Mouse (Mus musculus) kidney, adult 8-10 months (tissue): ENCODE data around the gene Snrpf.
"Not testable (repeated sequence)": the region's sequence is repeated elsewhere in the genome, so short reads cannot be mapped to it uniquely, and the experiment has no call there.

Experiments
- DNase-seq, 2 experiments: peaks; one replicate each; pipeline ENCODE4 v3.0.0; 2022

Snrpf gene

DNA sequence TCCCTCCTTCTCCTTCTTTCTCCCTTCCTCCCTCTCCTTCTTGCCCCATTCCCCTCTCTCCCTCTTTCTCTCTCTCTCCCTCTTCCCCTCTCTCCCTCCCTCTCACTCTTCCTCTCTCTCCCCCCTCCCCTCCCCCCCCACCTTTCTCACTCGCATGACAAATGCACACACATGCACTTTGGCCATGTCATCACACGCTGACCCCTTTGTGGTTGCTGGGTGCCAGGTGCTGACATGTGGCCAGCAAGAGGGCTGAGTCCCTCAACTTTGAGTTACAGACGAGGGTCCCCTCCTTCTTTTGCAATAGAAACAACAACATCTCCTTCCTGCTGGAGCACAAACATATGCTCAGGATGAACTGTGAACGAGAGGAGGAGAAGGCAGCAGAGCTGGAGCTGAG lies 14.5 kb downstream of the Snrpf start:
- DNase-seq = no peak

DNA sequence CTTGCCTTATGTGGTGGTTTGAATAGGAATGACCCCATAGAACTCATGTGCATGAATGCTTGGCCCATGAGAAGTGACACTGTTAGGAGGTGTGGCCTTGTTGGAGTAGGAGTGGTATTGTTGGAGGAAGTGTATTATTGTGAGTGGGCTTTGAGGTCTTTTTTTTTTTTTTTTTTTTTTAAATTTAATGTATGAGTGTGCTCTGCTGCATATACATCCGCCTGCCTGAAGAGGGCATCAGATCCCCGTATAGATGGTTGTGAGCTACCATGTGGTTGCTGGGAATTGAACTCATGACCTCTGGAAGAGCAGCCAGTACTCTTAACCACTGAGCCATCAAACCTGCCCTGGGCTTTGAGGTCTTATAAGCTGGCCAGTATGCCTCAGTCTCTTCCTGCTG lies 17.3 kb downstream of the Snrpf start:
- no peak for DNase-seq

DNA sequence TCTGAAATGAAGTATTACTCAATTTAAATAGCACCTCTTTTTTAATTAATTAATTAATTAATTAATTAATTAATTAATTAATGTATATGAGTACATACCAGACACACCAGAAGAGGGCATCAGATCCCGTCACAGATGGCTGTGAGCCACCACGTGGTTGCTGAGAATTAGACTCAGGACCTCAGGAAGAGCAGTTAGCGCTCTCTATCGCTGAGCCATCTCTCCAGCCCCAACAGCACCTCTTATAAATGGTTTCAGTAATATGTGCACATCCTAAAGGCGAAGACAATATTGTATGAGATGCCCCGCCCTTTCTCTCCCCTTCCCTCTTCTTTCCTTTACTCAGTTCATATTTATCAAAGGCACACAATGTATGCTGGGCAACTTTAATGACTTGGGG lies 20.8 kb downstream of the Snrpf start:
- no peak for DNase-seq

DNA sequence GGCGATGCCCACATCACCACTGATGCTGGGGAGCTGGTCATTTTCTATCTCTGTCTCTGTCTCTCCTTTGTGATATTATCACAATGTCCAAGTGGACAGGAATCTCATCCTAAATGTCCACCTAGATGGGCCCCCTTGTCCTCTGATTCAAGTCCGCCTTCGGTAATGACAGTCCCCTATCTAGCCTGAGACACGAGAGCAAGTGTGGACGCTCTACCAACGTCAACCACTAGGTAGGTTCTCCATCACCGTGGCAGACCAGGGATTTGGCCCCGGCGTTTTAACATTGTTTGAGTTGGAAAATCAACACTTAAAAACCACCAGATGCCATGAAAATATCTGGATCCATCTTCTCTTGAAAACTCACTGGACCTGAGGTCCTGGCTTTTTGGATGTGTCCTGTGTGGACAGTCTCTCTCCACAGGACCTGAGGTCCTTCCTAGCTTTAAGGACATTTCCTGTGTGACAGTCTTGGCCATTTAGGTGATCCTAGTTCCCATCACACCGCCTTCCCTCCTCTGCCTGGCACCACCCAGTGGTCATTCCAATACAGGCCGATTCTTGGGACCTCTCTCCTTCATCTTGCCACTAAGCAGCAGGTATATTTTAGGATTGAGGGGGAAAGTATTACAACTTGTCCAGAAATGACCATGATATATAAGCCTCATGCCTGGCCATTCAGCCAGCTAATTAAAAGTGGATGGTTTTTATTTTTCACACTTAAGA lies 21.5 kb downstream of the Snrpf start:
- no peak for DNase-seq

DNA sequence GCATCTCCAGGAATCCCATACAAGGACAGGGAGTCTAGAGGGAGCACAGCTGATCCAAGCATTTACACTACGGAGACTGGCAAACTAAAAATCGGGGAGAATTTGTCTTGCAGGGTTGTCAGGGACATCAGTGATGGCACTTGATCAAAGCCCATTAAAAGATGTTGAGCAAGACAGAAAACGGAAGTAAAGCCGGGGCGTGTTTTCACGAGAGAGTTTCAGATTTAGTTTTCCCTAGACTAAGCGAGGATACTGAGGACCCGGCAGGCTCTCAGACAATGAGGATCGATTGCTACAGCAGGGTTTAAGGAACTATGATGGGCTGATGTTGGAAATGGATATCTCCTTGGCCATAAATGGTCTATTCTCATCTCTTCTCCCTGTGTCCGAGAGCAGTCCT lies 22.4 kb downstream of the Snrpf start:
- no peak for DNase-seq

DNA sequence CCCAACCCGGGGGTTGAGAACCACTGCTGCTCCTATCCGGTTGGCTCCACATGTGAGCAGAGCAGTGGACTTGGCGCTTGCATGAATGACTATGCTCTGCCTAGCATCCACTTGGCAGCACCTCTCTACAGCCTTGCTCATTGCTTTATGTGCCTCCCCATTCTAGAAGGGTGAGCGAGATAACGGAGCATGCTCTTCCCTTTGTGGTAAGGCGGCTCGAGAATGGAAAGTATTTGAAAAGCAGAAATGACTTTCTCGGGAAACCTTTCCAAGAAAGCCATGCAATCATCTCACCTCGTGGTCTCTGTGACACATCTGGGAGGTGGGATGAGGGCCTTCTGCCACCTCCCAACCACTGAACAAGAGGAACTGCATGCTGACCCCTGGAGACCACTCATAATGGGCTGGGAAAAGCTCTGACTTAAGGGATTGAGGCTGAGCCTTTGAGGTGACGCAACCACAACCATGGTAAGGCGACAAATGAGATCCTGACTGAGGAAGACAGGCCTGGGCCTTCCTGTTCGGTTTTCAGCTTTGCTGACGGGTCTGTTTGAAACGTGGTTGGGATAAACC lies 24.9 kb downstream of the Snrpf start:
- no peak for DNase-seq

DNA sequence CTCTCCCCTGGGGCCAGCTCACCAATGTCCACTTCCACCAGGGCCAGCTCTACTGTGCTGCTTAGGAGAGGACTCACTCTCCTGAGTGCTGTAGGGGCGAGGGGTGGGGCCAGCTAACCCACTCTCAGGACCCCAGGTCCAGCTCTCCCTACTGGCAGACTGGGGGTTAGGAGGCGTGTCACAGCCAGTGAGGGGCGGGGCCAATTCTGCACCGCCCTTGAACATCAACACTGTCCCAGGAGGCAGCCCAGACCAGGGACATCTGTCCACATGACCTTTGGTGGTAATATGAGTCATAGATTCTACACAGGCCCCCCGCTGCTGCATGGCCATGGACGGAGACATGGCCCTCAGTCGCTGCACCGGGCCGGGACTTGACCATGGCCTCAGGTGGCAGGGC lies 29.7 kb downstream of the Snrpf start:
- no peak for DNase-seq

DNA sequence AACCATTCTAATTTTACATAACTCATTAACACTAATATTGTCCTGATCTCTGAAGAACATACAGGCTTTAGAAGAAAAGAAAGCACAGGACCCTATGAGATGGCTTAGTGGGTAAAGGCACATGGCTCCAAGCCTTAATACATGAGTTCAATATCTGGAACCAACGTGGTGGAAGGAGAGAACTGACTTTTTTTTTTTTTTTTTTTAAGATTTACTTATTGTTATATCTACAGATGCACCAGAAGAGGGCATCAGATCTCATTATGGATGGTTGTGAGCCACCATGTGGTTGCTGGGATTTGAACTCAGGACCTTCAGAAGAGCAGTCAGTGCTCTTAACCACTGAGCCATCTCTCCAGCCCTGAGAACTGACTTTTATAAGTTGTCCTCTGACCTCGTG lies 31.5 kb downstream of the Snrpf start:
- DNase-seq = not testable (repeated sequence)

DNA sequence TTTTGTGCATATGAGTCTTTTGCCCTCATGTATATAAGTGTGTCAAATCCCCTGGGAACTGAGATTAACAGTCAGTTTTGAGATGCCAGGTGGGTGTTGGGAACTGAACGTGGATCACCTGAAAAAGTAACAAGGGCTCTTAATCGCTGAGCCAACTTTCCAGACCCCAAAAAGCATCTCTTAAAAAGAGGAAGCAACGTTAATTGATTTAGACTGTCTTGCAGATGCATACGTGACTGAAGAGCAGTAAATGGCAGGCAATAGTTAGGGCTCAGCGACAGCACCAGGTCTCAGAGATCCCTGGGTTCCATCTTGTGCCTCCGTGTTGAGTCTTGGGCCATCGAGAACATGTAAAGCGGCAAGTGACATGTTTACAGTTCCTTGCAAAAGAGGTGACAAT lies 36.9 kb downstream of the Snrpf start:
- DNase-seq = no peak

DNA sequence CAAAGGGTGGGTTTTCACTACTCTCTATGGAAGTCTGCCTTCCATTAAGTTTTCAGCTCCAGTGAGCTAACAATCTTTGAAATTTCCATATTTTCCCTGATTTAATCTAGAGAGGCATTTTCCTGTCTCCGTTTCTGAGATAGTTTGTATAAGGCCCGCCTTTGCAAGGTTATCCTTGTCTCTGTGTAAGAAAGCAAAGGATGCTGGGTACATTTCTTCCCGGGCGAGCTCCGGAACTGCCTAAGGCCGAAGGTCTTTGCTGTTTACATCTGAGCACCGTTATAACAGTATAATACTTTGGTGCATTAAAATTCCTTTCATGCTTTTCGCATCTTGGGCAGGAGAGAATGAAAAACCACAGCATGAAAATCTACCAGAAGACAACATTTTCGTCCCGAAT lies 39.7 kb downstream of the Snrpf start:
- DNase-seq = no peak

DNA sequence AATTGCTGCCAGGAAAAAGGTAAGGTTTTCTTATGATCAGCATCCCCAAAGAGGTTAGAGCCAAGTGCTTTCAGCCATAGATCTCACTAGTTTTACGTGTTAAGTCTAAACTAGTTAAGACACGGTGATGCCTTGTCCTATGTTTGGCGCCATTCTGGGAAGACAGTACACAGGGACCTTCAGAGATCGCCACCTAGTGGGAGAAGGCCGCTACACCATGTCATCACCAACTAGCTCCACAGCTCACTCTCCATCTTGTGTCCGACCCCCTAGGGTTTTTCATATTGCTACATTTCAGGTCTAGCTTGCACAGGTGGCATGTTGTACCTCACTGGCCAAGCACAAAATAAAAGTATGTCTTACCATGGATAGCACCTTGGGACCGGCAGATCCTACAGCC lies 40.5 kb downstream of the Snrpf start:
- peak; percentile 42 to 82 for DNase-seq

DNA sequence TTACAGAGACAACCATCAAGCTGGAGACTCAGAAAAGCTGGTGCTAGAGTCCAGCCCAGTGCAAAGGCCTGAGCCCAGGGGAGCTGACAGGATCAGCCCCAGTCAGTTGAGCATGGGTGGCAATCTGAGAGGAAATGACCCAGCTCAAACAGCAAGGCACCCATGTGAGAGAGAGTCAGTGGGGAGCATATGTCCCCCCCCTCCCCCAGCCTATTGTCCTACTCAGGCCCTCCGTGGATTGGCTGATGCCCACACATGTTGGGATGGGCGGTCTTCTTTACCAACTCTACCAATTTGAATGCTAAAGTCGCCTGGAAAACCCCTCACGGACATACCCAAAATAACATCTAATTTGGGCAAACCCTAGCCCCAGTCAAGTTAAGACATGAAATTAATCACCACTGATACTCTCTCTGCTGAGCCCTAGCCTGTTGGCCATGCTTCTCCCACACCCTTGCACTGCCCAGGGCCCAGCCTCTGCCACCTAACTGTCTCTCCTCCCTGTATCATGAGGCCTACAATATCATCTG lies 41.7 kb downstream of the Snrpf start:
- DNase-seq = no peak

DNA sequence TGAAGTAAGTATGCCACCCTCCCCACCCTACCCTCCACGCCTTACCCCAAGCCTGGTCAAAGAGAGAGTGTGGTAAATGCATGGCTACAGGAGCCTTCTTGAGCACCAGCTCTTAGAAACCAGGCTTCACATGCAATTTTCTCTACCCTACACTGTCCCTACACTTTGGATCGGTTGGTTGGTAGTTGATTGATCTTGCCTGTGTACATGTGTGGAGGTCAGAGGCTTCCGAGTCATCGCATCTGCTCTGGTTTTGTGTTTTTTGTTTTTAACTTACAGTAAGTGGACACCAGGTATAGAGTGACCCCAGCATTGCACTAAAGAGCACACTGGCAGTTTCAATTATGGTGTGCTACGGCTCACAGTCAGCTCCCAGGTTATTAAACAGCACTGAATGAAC lies 45.3 kb downstream of the Snrpf start:
- DNase-seq = no peak

DNA sequence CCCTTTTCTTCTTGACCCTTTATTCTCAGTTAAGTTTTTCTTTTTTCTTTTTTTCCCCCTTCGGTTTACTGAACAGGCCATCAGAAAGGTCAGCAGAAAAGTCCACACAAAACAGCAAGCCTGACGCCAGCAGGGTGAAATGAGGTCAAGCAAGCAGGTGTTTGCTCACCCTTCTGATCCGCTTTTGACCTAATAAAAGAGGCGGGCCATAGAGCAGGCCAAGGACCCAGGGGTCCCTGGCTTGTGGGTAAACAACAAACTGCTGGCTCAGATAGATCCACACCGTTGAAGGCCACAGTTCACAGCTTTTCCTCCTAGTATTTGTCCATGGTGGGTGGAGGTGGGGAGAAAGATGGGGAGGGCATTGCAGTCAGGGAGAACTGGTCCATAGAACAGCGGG lies 46.3 kb downstream of the Snrpf start:
- peak; percentile 3 to 28 for DNase-seq

DNA sequence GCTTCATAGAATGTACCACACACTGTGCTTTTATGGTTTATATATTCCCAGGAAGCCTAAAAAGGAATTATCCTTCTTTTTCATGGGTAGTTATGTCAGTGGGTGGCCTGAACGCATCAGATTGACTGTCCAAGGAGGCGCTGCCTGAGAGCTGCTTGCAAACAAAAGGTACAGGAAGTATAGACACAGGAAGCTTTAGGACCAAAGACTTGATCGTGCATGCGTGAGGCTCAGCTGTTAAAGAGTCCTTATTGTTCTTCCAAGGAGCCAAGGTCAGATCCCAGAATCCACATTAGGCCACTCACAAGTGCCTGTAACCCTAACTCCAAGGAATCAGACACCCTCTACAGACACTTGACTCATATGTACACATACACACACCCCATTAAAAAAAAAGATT lies 47.1 kb downstream of the Snrpf start:
- DNase-seq = no peak

DNA sequence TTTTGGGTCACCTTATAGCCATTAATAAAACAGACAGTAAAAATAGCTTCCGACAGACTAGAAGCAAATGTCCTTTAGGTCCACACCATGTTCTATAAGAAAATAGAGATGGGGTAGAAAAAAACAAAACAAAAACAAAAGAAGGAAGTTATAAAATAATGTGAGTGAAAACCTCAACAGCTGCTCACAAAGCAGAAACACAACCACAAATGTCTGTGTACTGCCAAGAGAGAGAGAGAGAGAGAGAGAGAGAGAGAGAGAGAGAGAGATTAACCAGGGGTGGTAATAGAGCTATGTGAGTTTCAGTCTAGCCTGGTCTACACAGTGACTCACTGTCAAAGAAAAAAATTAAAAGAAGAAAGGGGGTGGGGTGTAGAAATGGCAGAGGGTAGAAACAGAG lies 47.9 kb downstream of the Snrpf start:
- no peak for DNase-seq

DNA sequence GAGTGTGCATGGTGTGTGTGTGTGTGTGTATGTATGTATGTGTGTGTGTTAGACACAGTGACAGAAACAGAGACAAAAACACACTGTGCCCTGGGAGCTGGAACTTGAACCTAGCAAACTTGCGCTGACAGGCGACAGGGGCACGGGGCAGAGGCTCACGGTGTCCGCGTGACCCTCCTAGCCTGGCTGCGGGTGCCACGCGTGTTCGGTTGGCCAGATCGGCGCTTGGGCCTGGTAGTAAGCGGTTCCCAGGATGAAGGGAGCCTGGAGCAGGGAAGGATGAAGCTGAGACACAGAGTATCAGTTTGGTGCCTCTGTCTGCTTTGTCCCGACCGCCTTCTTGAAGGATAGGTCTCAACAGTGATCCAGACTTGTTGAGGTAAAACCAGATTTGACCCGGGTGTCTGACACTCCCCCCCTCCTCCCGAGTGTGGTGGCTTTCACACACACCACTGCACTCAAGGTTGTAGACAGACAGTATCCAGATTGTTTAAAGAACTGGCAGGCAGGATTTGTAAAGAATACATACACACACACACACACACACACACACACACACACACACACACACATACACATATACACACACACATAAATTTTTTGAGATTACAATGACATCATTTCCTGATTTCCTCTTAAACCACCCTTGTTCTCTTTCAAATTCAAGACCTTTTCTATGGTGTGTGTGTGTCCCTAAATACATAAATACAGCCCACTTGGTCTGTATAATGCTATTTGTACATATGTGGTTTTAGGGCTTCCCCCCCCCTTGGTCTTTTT lies 48.9 kb downstream of the Snrpf start, which contains the start of gene Ccdc38:
Gene Ccdc38, plus strand, starts transcription at position 202 of the 780 bp plus-strand sequence.
- peak in 1 of 2 experiments; percentile 3 for DNase-seq

DNA sequence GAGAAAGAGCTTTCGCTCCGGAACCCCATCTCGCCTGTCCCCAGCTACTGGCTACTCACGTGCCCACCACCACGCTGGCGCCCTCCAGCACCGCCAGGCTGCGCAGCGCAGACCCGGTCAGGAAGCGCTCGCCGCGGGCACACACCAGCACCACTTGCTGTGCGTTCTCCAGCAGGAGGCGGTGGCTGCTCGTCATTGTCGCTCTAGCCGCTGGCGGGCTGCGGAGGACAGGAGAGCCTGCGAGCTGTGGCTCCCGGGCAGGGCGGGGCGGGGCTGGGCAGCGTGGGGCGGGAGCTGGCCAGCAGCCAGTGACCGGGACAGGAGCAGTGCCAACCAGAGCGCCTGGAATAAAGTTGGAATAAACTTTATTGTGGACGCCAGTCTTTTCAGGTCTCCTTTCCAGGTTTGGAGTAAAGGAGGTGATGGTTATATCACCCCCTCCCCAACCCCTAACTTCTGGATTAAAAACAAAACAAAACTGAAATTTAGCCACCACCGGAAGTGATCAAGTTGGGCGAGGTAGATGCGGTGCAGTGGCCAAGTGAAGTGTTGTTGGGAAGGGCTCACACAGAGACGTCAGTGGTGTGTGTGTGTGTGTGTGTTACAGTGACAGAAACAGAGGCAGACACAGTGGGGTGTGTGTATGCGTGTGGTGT lies 49.6 kb downstream of the Snrpf start, which contains the start of gene Amdhd1:
Gene Amdhd1, minus strand, starts transcription at position 259 of the 656 bp plus-strand sequence.
- peak; percentile 70 to 75 for DNase-seq

DNA sequence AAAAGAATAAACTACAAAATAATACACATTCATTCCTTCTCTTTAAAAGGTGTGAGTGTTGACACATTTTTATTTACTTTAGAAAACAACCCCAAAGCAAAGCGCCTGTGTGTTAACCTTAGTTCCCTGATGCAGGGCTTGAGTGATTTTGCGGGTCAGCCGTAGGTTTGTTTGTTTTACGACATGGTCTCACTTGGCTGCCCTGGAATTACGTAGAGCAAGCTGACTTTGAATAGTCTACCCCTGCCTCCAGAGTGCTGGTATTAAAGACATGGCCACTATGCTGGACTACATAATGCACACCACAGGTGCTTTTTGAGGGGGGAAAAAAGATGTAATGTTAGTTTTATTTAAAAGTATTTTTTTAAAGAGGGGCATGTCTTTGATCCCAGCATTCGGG lies 50.7 kb downstream of the Snrpf start:
- peak; percentile 7 to 13 for DNase-seq

DNA sequence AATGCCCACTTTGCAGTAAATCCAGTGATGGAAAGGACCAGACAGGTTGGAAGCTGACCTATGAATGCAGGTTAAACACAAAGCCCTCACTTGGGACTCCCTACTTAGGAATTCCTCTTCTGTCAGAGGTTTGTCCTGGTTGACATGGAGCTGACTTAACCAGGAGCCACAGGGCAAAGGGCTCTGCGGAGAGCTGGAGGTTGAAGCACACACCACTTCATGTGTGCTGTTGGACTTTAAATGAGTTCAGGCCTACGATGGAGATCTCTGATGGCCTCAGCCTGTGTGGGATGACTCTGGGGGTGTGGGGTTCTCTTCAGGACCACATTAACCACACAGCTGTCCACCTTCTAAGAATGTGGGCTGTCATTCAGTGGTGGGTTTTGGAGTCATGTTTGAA lies 51.2 kb downstream of the Snrpf start:
- DNase-seq = no peak
